Mouse (Mus musculus) MEL (cell line): ENCODE results near the gene Zswim5. TPM values are rescaled to one million over a fixed set of nuclear protein-coding genes. Genes with fewer than 3 reads are reported as not detected.

ENCODE experiments used
- DNase-seq: peaks from one replicate; pipeline ENCODE4 v3.0.0; 2011; ENCODE audit warnings: low read depth, low spot score
- H3K27ac ChIP-seq: 2 replicates; pipeline ENCODE4 v1.5.1; 2012; ENCODE audit warnings: low read depth, mild to moderate bottlenecking, control low read depth, low read length, moderate library complexity; ENCODE audit not compliant: control insufficient read depth
- H3K27me3 ChIP-seq, 2 experiments: fragments of 150-350 bp in 1 of 2; sonication (generic) in 1 of 2; 2 replicates each; pipeline ENCODE4 v1.6.1; 2012; ENCODE audit warnings: low read length in 2 of 2, mild to moderate bottlenecking in 2 of 2, improper control_type of control experiment in 1 of 2, moderate library complexity in 1 of 2; ENCODE audit not compliant: insufficient read depth in 2 of 2, control insufficient read depth in 1 of 2
- H3K36me3 ChIP-seq, 2 experiments: 2 replicates each; pipeline ENCODE4 v1.6.1; 2012 to 2014; ENCODE audit warnings: low read length in 2 of 2, improper control_type of control experiment in 1 of 2, inconsistent platforms in 1 of 2, mild to moderate bottlenecking in 1 of 2; ENCODE audit not compliant: insufficient read depth in 2 of 2, control insufficient read depth in 1 of 2
- H3K4me1 ChIP-seq, 2 experiments: fragments of 150-350 bp in 1 of 2; sonication (generic) in 1 of 2; 2 replicates each; pipeline ENCODE4 v1.6.1; 2012; ENCODE audit warnings: low read length in 2 of 2, improper control_type of control experiment in 1 of 2, mild to moderate bottlenecking in 1 of 2; ENCODE audit not compliant: insufficient read depth in 2 of 2, control insufficient read depth in 1 of 2
- H3K4me3 ChIP-seq, 2 experiments: fragments of 150-350 bp in 1 of 2; sonication (generic) in 1 of 2; 2 replicates each; pipeline ENCODE4 v1.5.1; 2012; ENCODE audit warnings: low read depth in 2 of 2, low read length in 2 of 2, mild to moderate bottlenecking in 2 of 2, moderate library complexity in 2 of 2, control low read depth in 1 of 2, improper control_type of control experiment in 1 of 2; ENCODE audit not compliant: control insufficient read depth in 1 of 2, insufficient read depth in 1 of 2
- H3K79me2 ChIP-seq: 2 replicates; pipeline ENCODE4 v1.6.1; 2012; ENCODE audit warnings: mild to moderate bottlenecking, low read length, moderate library complexity; ENCODE audit not compliant: control insufficient read depth, poor library complexity, insufficient read depth
- H3K9ac ChIP-seq: 2 replicates; pipeline ENCODE4 v1.6.1; 2012; ENCODE audit warnings: low read depth, mild to moderate bottlenecking, control low read depth, low read length, moderate library complexity; ENCODE audit not compliant: control insufficient read depth, poor library complexity, severe bottlenecking
- H3K9me3 ChIP-seq: fragments of 150-350 bp; sonication (generic); replicated peaks from 2 replicates; pipeline ENCODE4 v1.6.1; 2012; ENCODE audit warnings: mild to moderate bottlenecking, low read length, improper control_type of control experiment, moderate library complexity; ENCODE audit not compliant: insufficient read depth
- CHD1 ChIP-seq: IDR thresholded peaks from 2 replicates; pipeline ENCODE4 v1.6.1; 2012; ENCODE audit warnings: low read depth, mild to moderate bottlenecking, inconsistent platforms, low read length, improper control_type of control experiment
- CTCF ChIP-seq, 3 experiments: IDR thresholded peaks in 2 of 3; conservative IDR thresholded peaks in 1 of 3; 2 replicates each; pipeline ENCODE4 v1.5.1; 2011 to 2012; ENCODE audit warnings: low read length in 3 of 3, low read depth in 2 of 3, mild to moderate bottlenecking in 2 of 3, improper control_type of control experiment in 1 of 3, inconsistent platforms in 1 of 3, mixed read lengths in 1 of 3, moderate library complexity in 1 of 3; ENCODE audit not compliant: control insufficient read depth in 1 of 3, insufficient read depth in 1 of 3, poor library complexity in 1 of 3, severe bottlenecking in 1 of 3
- E2F4 ChIP-seq: IDR thresholded peaks from 2 replicates; pipeline ENCODE4 v1.6.1; 2011; ENCODE audit warnings: low read depth, low read length, improper control_type of control experiment, borderline replicate concordance
- EP300 ChIP-seq, 2 experiments: IDR thresholded peaks; 2 replicates each; pipeline ENCODE4 v1.6.1; 2011; ENCODE audit warnings: improper control_type of control experiment in 2 of 2, low read length in 2 of 2, low read depth in 1 of 2, mild to moderate bottlenecking in 1 of 2
- HCFC1 ChIP-seq: IDR thresholded peaks from 2 replicates; pipeline ENCODE4 v1.6.1; 2012; ENCODE audit warnings: low read depth, mild to moderate bottlenecking, inconsistent platforms, low read length, improper control_type of control experiment, moderate library complexity
- KAT2A ChIP-seq: conservative IDR thresholded peaks from 2 replicates; pipeline ENCODE4 v1.6.1; 2012; ENCODE audit warnings: low read depth, low read length, improper control_type of control experiment, inconsistent platforms
- MAFK ChIP-seq: IDR thresholded peaks from 2 replicates; pipeline ENCODE4 v1.6.1; 2011; ENCODE audit warnings: low read depth, mild to moderate bottlenecking, low read length, improper control_type of control experiment, borderline replicate concordance
- MAZ ChIP-seq: IDR thresholded peaks from 2 replicates; pipeline ENCODE4 v1.6.1; 2012; ENCODE audit warnings: low read depth, mild to moderate bottlenecking, inconsistent platforms, low read length, improper control_type of control experiment
- MYC ChIP-seq: IDR thresholded peaks from 2 replicates; pipeline ENCODE4 v1.6.1; 2011; ENCODE audit warnings: low read depth, mild to moderate bottlenecking, low read length, improper control_type of control experiment, moderate library complexity
- POLR2A ChIP-seq, 2 experiments: IDR thresholded peaks; 2 replicates each; pipeline ENCODE4 v1.6.1; 2011 to 2012; ENCODE audit warnings: low read length in 2 of 2, mild to moderate bottlenecking in 2 of 2, control low read depth in 1 of 2, improper control_type of control experiment in 1 of 2, low read depth in 1 of 2, moderate library complexity in 1 of 2; ENCODE audit not compliant: control insufficient read depth in 1 of 2, insufficient read depth in 1 of 2, poor library complexity in 1 of 2
- RCOR1 ChIP-seq: IDR thresholded peaks from 2 replicates; pipeline ENCODE4 v1.6.1; 2012; ENCODE audit warnings: low read depth, mild to moderate bottlenecking, inconsistent platforms, low read length, improper control_type of control experiment
- SIN3A ChIP-seq: IDR thresholded peaks from 2 replicates; pipeline ENCODE4 v1.6.1; 2012; ENCODE audit warnings: low read length, improper control_type of control experiment, inconsistent platforms
- TAL1 ChIP-seq: IDR thresholded peaks from 2 replicates; pipeline ENCODE4 v1.6.1; 2012; ENCODE audit warnings: mild to moderate bottlenecking, inconsistent platforms, low read length, moderate library complexity, mixed read lengths
- TCF12 ChIP-seq: IDR thresholded peaks from 2 replicates; pipeline ENCODE4 v1.6.1; 2014; ENCODE audit warnings: low read depth, mild to moderate bottlenecking, inconsistent platforms, low read length, improper control_type of control experiment, moderate library complexity
- UBTF ChIP-seq: IDR thresholded peaks from 2 replicates; pipeline ENCODE4 v1.6.1; 2012; ENCODE audit warnings: low read depth, mild to moderate bottlenecking, inconsistent platforms, low read length, improper control_type of control experiment, moderate library complexity, borderline replicate concordance; ENCODE audit not compliant: insufficient read depth
- USF2 ChIP-seq, 2 experiments: IDR thresholded peaks; 2 replicates each; pipeline ENCODE4 v1.6.1; 2011 to 2012; ENCODE audit warnings: improper control_type of control experiment in 2 of 2, low read length in 2 of 2, borderline replicate concordance in 1 of 2, inconsistent platforms in 1 of 2, low read depth in 1 of 2, mild to moderate bottlenecking in 1 of 2; ENCODE audit not compliant: insufficient read depth in 1 of 2
- ZC3H11A ChIP-seq: IDR thresholded peaks from 2 replicates; pipeline ENCODE4 v1.6.1; 2012; ENCODE audit warnings: low read depth, mild to moderate bottlenecking, inconsistent platforms, low read length, improper control_type of control experiment
- polyA plus RNA-seq, 2 experiments: library from polyadenylated mRNA; stranded (reverse) in 1 of 2; unstranded in 1 of 2; fragments of >175 nt in 1 of 2; fragments of >200 nt in 1 of 2; gene quantifications; 2 replicates each; pipeline versions ENCODE4 v1.2.1 to v1.2.4; 2012; ENCODE audit warnings: low replicate concordance in 2 of 2, low read depth in 1 of 2; ENCODE audit not compliant: insufficient read length in 2 of 2, insufficient read depth in 1 of 2, missing spikeins in 1 of 2
- total RNA-seq: library from RNA; depleted of rRNA; stranded (reverse); fragments of 300-350 nt; gene quantifications from 2 replicates; pipeline ENCODE4 v1.2.3, GENCODE M21; 2012

Zswim5 gene
- total and polyA plus RNA-seq, 3 experiments: 0.03 TPM; not detected in 2

DNA sequence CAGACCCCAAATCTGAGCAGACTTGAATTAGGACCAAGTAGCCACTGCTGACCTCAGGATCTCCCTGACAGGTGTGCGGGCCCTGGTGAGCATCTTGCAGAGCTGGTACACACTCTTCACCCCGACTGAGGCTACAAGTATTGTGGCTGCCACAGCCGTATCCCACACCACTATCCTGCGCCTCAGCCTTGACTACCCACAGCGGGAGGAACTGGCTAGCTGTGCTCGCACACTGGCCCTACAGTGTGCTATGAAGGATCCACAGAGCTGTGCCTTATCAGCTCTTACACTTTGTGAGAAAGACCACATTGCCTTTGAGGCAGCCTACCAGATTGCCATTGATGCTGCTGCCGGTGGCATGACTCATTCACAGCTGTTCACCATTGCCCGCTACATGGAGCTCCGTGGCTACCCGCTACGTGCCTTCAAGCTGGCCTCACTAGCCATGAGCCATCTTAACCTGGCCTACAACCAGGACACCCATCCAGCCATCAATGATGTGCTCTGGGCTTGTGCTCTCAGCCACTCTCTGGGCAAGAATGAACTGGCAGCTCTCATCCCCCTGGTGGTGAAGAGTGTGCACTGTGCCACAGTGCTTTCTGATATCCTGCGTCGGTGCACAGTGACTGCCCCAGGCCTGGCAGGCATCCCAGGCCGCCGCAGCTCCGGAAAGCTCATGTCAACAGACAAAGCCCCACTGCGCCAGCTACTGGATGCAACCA lies 109.4 kb downstream of the Zswim5 start (continued):
- no peak for TF ChIP-seq E2F4
- TF ChIP-seq RCOR1: no peak
- 0 out of 2 replicates have a peak, but pooled peaks have one; percentile 1 for TF ChIP-seq TAL1

DNA sequence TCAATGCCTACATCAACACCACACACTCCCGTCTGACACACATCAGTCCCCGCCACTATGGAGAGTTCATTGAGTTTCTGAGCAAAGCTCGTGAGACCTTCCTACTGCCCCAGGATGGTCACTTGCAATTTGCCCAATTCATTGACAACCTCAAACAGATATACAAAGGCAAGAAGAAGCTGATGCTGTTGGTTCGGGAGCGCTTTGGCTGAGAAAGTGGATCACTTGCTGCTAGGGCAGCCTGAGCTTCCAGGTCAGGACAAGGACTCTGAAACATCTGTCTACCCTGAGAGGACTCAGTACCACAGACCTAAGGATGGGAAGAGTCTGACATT lies 109.9 kb downstream of the Zswim5 start:
- Histone ChIP-seq H3K36me3 (no peaks in the 10 kb centered on the region; a peak in 1 of 4 replicates), H3K79me2 (no peaks in the 10 kb centered on the region), H3K4me1 (0 out of 4 replicates have a peak, but pooled peaks cover 0 to 6% of the 10 kb centered on the region in 2 experiments), H3K4me3 (no peak overlapping the region), H3K27ac (no peak overlapping the region), H3K9ac (no peak overlapping the region), H3K9me3 (no peaks in the 10 kb centered on the region)
- DNase-seq: no peak
- TF ChIP-seq POLR2A (IDR thresholded peaks at IDR 0.05; ENCODE audit: control insufficient read depth in 1 of 2, insufficient read depth in 1 of 2, low read depth in 1 of 2, low read length in 2 of 2, poor library complexity in 1 of 2): no peak
- TF ChIP-seq RCOR1: peak; percentile 14; the same call in 1 of the 2 replicates
- TF ChIP-seq CTCF (IDR thresholded peaks at IDR 0.05 in 2 of 3, conservative IDR thresholded peaks at IDR 0.05 in 1 of 3; ENCODE audit: control insufficient read depth in 1 of 3, insufficient read depth in 1 of 3, low read depth in 2 of 3, low read length in 3 of 3, poor library complexity in 1 of 3, severe bottlenecking in 1 of 3): 0 out of 6 replicates have a peak, but pooled peaks of 1 of the 3 experiments have one; percentile 4
- TF ChIP-seq, all 39 proteins: peak for 2
- H3K27me3 ChIP-seq: no peaks in the 10 kb centered on the region

GRCm38 (mm10) chr4:116989731-116990130 lies 112.6 kb downstream of the Zswim5 start:
- peaks cover 0 to 5% of the 10 kb centered on the region in 2 experiments; a peak in 2 of 4 replicates for H3K36me3 ChIP-seq

More at GRCm38 (mm10) chr4:116989731-116990130, 112.6 kb downstream of the Zswim5 start:
- H3K9me3 ChIP-seq: no peaks in the 10 kb centered on the region
- H3K27me3 ChIP-seq: no peaks in the 10 kb centered on the region
- peaks cover 3% of the 10 kb centered on the region; the same call in 1 of the 2 replicates for H3K79me2 ChIP-seq
- no peak overlapping the region for H3K27ac ChIP-seq
- TF ChIP-seq HCFC1: no peak
- no peak for TF ChIP-seq CHD1
- TF ChIP-seq MAFK: no peak
- TF ChIP-seq USF2 (IDR thresholded peaks at IDR 0.05; ENCODE audit: borderline replicate concordance in 1 of 2, insufficient read depth in 1 of 2, low read depth in 1 of 2, low read length in 2 of 2): no peak
- TF ChIP-seq MYC: no peak
- TF ChIP-seq RCOR1: no peak
- no peak for TF ChIP-seq TCF12
- TF ChIP-seq POLR2A (IDR thresholded peaks at IDR 0.05; ENCODE audit: control insufficient read depth in 1 of 2, insufficient read depth in 1 of 2, low read depth in 1 of 2, low read length in 2 of 2, poor library complexity in 1 of 2): no peak
- TF ChIP-seq CTCF (IDR thresholded peaks at IDR 0.05 in 2 of 3, conservative IDR thresholded peaks at IDR 0.05 in 1 of 3; ENCODE audit: control insufficient read depth in 1 of 3, insufficient read depth in 1 of 3, low read depth in 2 of 3, low read length in 3 of 3, poor library complexity in 1 of 3, severe bottlenecking in 1 of 3): no peak
- no peak for TF ChIP-seq E2F4
- no peak for TF ChIP-seq UBTF
- no peak for TF ChIP-seq KAT2A
- no peak for TF ChIP-seq MAZ
- no peak for TF ChIP-seq EP300 (IDR thresholded peaks at IDR 0.05; ENCODE audit: low read depth in 1 of 2, low read length in 2 of 2)
- no peak for TF ChIP-seq SIN3A
- no peak for TF ChIP-seq TAL1
- no peak for TF ChIP-seq ZC3H11A
- H3K4me3 ChIP-seq: no peak overlapping the region
- peaks cover 0 to 11% of the 10 kb centered on the region in 2 experiments; a peak in 2 of 4 replicates for H3K4me1 ChIP-seq
- no peak for DNase-seq
- no peak overlapping the region for H3K9ac ChIP-seq
